Mouse (Mus musculus) spleen, adult 2 months (tissue): ENCODE measurements around the gene Kidins220.

Source experiments
- CTCF ChIP-seq: fragments of 200-500 bp; IDR thresholded peaks from 2 replicates; pipeline ENCODE4 v1.5.1; 2011; ENCODE audit warnings: mild to moderate bottlenecking, inconsistent platforms; ENCODE audit not compliant: insufficient read depth, insufficient read length, insufficient replicate concordance; ENCODE audit errors: extremely low read depth
- POLR2A ChIP-seq: fragments of 200-500 bp; IDR thresholded peaks from 2 replicates; pipeline ENCODE4 v1.6.1; 2011; ENCODE audit warnings: low read depth, low read length, inconsistent platforms

DNA sequence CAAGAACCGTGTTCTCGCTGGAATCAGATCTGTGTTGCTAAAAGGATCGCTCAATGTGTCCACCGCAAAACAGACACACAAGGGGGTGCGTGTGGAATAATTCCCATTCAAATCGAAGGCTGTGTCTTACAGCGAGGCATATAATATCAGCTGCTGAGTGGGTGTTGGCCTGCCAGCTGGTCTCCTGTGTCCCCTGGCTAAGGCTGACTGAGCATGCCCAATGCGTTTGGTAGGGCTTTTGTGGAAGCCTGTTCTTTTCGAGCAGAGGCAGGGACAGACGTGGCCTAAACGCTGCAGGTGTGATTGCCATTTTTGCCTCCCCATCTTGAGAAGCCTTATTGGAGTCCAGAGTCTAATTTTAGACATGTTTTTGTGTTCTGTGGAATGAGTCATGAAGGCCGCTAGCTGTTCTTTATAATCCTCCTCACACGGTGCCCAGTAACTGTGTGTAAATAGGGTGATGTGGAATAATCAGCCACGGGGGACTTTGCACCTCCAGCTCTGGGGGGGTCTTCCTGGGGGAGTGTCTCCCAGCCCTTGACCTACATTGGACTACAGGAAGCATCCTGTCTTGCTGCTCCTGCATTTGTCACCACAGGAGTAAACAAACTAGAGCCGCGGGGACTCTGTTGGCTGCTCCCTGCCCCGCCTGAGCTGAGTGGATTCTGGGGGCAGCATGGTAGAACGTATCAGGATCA, 46.5 kb upstream of the Kidins220 start:
- TF ChIP-seq POLR2A (no peak), CTCF (no peak)
